Mouse (Mus musculus) heart, embryonic 12.5 days (tissue): ENCODE measurements at regions not wholly inside any gene's neighbourhood (a gene's known extent, or its start where the extent isn't known, plus 50 kb on each side); places are given as distances from the start of the nearest gene placed in this dataset.

Experiments
- ATAC-seq: fragments of 200-750 bp; cut with Nextera tagmentation; 2 replicates; pipeline ENCODE4 v1.8.0; 2017; ENCODE audit warnings: moderate TSS enrichment, moderate library complexity; ENCODE audit not compliant: insufficient number of reproducible peaks, low FRiP score
- H3K27ac ChIP-seq: fragments of 300-500 bp; sonication (generic); 2 replicates; pipeline ENCODE4 v1.5.1; 2016; ENCODE audit warnings: mild to moderate bottlenecking, moderate library complexity; ENCODE audit not compliant: poor library complexity, severe bottlenecking
- H3K27me3 ChIP-seq: fragments of 300-500 bp; sonication (generic); replicated peaks from 2 replicates; pipeline ENCODE4 v1.6.1; 2016; ENCODE audit warnings: mild to moderate bottlenecking, moderate library complexity
- H3K36me3 ChIP-seq: fragments of 300-500 bp; sonication (generic); 2 replicates; pipeline ENCODE4 v1.6.1; 2016; ENCODE audit warnings: mild to moderate bottlenecking, moderate library complexity
- H3K4me1 ChIP-seq: fragments of 300-500 bp; sonication (generic); replicated peaks from 2 replicates; pipeline ENCODE4 v1.6.1; 2016; ENCODE audit warnings: mild to moderate bottlenecking
- H3K4me2 ChIP-seq: fragments of 300-500 bp; sonication (generic); 2 replicates; pipeline ENCODE4 v1.6.1; 2016; ENCODE audit warnings: mild to moderate bottlenecking, moderate library complexity
- H3K4me3 ChIP-seq: fragments of 300-500 bp; sonication (generic); 2 replicates; pipeline ENCODE4 v1.5.1; 2016; ENCODE audit warnings: mild to moderate bottlenecking
- H3K9ac ChIP-seq: fragments of 300-500 bp; sonication (generic); 2 replicates; pipeline ENCODE4 v1.6.1; 2016; ENCODE audit warnings: mild to moderate bottlenecking, moderate library complexity
- H3K9me3 ChIP-seq: fragments of 300-500 bp; sonication (generic); replicated peaks from 2 replicates; pipeline ENCODE4 v1.6.1; 2016; ENCODE audit warnings: mild to moderate bottlenecking, moderate library complexity
- WGBS: fragments of 180-500 bp; shearing (Covaris S2); methylation state at CpG from one replicate; pipeline ENCODE4 v1.1.7; 2016; 5-methylcytosine and 5-hydroxymethylcytosine counted together

DNA sequence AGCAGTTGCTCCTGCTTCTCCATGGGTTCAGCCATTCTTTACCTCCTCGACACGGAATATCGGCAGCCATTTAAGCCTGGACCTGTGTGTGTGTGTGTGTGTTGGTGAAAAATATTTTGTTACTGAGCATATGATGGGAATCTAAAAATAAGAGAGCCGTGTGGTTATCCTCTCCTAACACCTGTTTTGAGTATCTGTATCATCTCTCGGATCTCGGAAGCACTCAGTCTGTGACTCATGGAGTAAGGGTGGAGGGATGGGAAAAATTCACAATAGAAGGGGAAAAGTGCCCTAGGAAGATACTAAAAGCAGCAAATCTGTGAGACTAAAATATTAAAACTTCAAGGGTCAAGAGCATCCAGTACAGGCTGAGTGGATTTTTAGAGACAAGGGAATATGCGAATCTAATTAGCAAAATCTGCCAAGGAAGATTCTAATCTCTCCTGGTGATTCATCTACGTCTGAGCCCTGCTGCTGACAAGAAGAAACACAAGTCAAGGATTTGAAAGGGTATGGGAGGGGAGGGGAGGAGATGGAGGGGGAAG lies 107.1 kb upstream of the Krr1 start:
- Histone ChIP-seq H3K9ac (no peak overlapping the region), H3K4me2 (no peak overlapping the region), H3K36me3 (no peaks in the 10 kb centered on the region), H3K27me3 (no peaks in the 10 kb centered on the region), H3K9me3 (no peaks in the 10 kb centered on the region), H3K4me3 (no peak overlapping the region), H3K27ac (no peak overlapping the region), H3K4me1 (peaks cover 3% of the 10 kb centered on the region; the same call in 1 of the 2 replicates)
- 76% methylated on average over 8 of the region's 8 CpGs for WGBS
- no peak for ATAC-seq

DNA sequence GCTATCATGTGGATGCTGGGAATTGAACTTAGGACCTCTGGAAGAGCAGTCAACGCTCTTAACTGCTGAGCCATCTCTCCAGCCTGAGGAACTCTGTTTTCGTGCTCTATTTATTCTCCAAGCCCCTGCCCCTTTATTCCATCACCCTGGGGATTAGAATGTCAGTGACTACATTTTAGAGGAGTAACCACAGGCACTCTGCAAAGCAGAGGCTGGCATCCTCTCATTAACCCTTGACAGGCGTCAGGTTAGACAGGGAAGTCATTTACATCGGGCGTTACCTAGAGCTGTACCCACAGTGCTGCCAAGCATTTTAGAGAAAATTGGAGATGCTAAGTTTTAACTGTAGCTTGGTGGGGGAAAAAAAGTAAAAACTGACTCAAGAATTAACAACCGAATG lies 105.4 kb upstream of the Krr1 start:
- Histone ChIP-seq H3K9ac (no peak overlapping the region), H3K27ac (no peak overlapping the region), H3K4me3 (no peak overlapping the region), H3K9me3 (no peaks in the 10 kb centered on the region), H3K4me1 (peaks cover 3% of the 10 kb centered on the region; the same call in 1 of the 2 replicates), H3K4me2 (no peak overlapping the region), H3K36me3 (no peaks in the 10 kb centered on the region), H3K27me3 (no peaks in the 10 kb centered on the region)
- no peak for ATAC-seq
- WGBS = 50% methylated on average over 6 of the region's 6 CpGs

- H3K4me3 ChIP-seq = no peak overlapping the region
- no peaks in the 10 kb centered on the region for H3K36me3 ChIP-seq
- WGBS = 24% methylated on average over 6 of the region's 6 CpGs
- H3K27me3 ChIP-seq = no peaks in the 10 kb centered on the region
- H3K9me3 ChIP-seq = no peaks in the 10 kb centered on the region
- H3K4me1 ChIP-seq = peaks cover 3% of the 10 kb centered on the region; the same call in 1 of the 2 replicates
- H3K27ac ChIP-seq = no peak overlapping the region
- H3K9ac ChIP-seq = no peak overlapping the region
- no peak for ATAC-seq
- H3K4me2 ChIP-seq = no peak overlapping the region
These were observed 104.9 kb upstream of the Krr1 start for GRCm38 (mm10) chr10:111867538-111867937.

- no peaks in the 10 kb centered on the region for H3K27me3 ChIP-seq
- H3K36me3 ChIP-seq = no peaks in the 10 kb centered on the region
- no peak overlapping the region for H3K27ac ChIP-seq
- no peak for ATAC-seq
- H3K9ac ChIP-seq = no peak overlapping the region
- WGBS = 38% methylated on average over 3 of the region's 3 CpGs
- H3K4me1 ChIP-seq = 0 out of 2 replicates have a peak, but pooled peaks cover 2% of the 10 kb centered on the region
- H3K9me3 ChIP-seq = no peaks in the 10 kb centered on the region
- H3K4me2 ChIP-seq = no peak overlapping the region
- H3K4me3 ChIP-seq = no peak overlapping the region
These were observed 92.1 kb upstream of the Krr1 start for GRCm38 (mm10) chr10:111880354-111880753.

- H3K4me2 ChIP-seq = no peak overlapping the region
These were observed 90.9 kb upstream of the Krr1 start for GRCm38 (mm10) chr10:111881339-111882211.

GRCm38 (mm10) chr10:111882521-111882920 lies 89.9 kb upstream of the Krr1 start:
- H3K9ac ChIP-seq = no peak overlapping the region
- no peak for ATAC-seq
- H3K27ac ChIP-seq = no peak overlapping the region

More at GRCm38 (mm10) chr10:111881339-111882211, 90.9 kb upstream of the Krr1 start:
- Histone ChIP-seq H3K4me3 (no peak overlapping the region), H3K9ac (no peak overlapping the region), H3K4me1 (0 out of 2 replicates have a peak, but pooled peaks cover 2% of the 10 kb centered on the region), H3K9me3 (no peaks in the 10 kb centered on the region), H3K36me3 (no peaks in the 10 kb centered on the region), H3K27ac (no peak overlapping the region), H3K27me3 (no peaks in the 10 kb centered on the region)
- ATAC-seq = no peak
- WGBS = 70% methylated on average over 24 of the region's 24 CpGs

DNA sequence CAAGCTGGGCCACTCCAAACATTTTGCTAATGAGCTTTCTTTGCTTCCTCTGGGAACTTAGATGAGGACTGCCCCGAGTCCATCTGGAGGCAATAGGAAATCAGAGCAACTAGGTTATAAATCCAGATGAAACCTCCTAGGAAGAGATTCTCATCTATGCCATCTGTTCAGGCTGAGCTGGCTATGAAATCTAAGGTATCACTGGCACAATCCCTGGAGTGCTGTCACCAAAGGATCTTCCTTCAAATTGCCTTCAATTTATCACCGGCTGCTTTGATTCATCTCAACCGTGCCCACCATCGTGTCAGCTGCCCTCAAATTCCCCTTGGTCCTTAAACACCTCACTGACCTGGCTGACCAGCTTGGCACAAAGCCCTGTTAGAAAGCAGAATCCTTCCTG lies 87.8 kb upstream of the Krr1 start:
- no peak for ATAC-seq
- no peak overlapping the region for H3K9ac ChIP-seq

More at GRCm38 (mm10) chr10:111882521-111882920, 89.9 kb upstream of the Krr1 start:
- no peak overlapping the region for H3K4me3 ChIP-seq
- H3K36me3 ChIP-seq = no peaks in the 10 kb centered on the region
- H3K4me1 ChIP-seq = 0 out of 2 replicates have a peak, but pooled peaks cover 2% of the 10 kb centered on the region
- 87% methylated on average over 6 of the region's 6 CpGs for WGBS
- no peaks in the 10 kb centered on the region for H3K9me3 ChIP-seq
- no peaks in the 10 kb centered on the region for H3K27me3 ChIP-seq
- no peak overlapping the region for H3K4me2 ChIP-seq

GRCm38 (mm10) chr10:111889111-111889510 lies 83.4 kb upstream of the Krr1 start:
- Histone ChIP-seq H3K9ac (no peak overlapping the region), H3K4me2 (no peak overlapping the region), H3K27me3 (no peaks in the 10 kb centered on the region), H3K27ac (no peak overlapping the region), H3K4me1 (no peaks in the 10 kb centered on the region), H3K4me3 (no peak overlapping the region), H3K36me3 (no peaks in the 10 kb centered on the region), H3K9me3 (no peaks in the 10 kb centered on the region)
- WGBS = 86% methylated on average over 5 of the region's 5 CpGs
- ATAC-seq = no peak

More for the DNA sequence above, 87.8 kb upstream of the Krr1 start:
- H3K4me3 ChIP-seq = no peak overlapping the region
- 0 out of 2 replicates have a peak, but pooled peaks cover 2% of the 10 kb centered on the region for H3K4me1 ChIP-seq
- WGBS = 84% methylated on average over 4 of the region's 4 CpGs
- no peaks in the 10 kb centered on the region for H3K27me3 ChIP-seq
- no peak overlapping the region for H3K27ac ChIP-seq
- H3K4me2 ChIP-seq = no peak overlapping the region
- H3K36me3 ChIP-seq = no peaks in the 10 kb centered on the region
- H3K9me3 ChIP-seq = no peaks in the 10 kb centered on the region

- no peak for ATAC-seq
- Histone ChIP-seq H3K36me3 (no peaks in the 10 kb centered on the region), H3K9ac (no peak overlapping the region), H3K9me3 (no peaks in the 10 kb centered on the region), H3K4me2 (no peak overlapping the region), H3K4me3 (no peak overlapping the region), H3K4me1 (peaks cover 8% of the 10 kb centered on the region; the same call in 1 of the 2 replicates), H3K27me3 (no peaks in the 10 kb centered on the region), H3K27ac (no peak overlapping the region)
- 81% methylated on average over 5 of the region's 5 CpGs for WGBS
These were observed 79.0 kb upstream of the Krr1 start for GRCm38 (mm10) chr10:111893489-111893888.

DNA sequence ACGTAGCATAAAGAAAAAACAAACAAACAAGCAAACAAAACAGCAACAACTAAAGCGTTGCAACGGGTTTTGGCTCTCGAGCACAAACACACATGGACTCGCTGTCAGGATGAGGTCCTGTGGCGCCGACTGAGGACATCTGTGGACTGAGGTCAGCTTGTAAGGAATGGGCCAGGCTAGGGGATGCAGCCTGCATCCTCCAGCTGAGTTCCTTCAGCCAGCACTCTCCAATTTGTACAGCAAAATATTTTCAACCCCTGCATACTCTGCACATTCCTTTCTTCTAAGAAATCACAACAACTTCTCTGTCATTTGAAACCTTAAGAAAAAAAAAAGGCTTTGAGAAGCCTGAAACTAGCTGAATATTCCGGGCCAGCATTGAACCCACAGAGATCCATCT lies 78.5 kb upstream of the Krr1 start:
- no peaks in the 10 kb centered on the region for H3K36me3 ChIP-seq
- H3K9ac ChIP-seq = no peak overlapping the region
- ATAC-seq = no peak
- WGBS = 63% methylated on average over 8 of the region's 8 CpGs
- no peak overlapping the region for H3K4me3 ChIP-seq
- no peaks in the 10 kb centered on the region for H3K9me3 ChIP-seq
- no peaks in the 10 kb centered on the region for H3K27me3 ChIP-seq
- H3K27ac ChIP-seq = no peak overlapping the region
- peaks cover 8% of the 10 kb centered on the region; the same call in 1 of the 2 replicates for H3K4me1 ChIP-seq
- no peak overlapping the region for H3K4me2 ChIP-seq

DNA sequence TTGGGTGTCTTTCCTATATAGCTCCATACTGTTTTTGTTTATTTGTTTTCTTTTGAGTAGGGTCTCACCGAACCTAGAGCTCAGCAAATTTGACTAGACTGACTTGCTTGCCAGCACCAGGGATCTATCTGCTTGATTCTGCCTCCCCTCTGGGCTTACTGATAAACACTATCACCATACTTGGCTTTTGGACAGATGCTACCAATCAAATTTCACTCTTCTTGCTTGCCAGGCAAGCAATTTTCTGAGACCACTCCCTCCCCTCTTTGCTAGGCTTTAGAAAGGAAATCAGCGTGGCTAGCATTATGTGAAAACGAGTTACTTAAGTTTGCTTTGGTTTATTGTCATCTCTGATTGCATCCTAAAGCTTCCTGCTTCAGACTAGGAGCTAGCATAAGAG lies 75.1 kb upstream of the Krr1 start:
- no peak overlapping the region for H3K27ac ChIP-seq
- no peak for ATAC-seq
- no peaks in the 10 kb centered on the region for H3K9me3 ChIP-seq
- no peak overlapping the region for H3K9ac ChIP-seq
- peaks cover 24% of the 10 kb centered on the region for H3K4me1 ChIP-seq
- WGBS = 42% methylated on average over 3 of the region's 3 CpGs
- H3K4me2 ChIP-seq = no peak overlapping the region
- no peak overlapping the region for H3K4me3 ChIP-seq
- H3K36me3 ChIP-seq = no peaks in the 10 kb centered on the region
- no peaks in the 10 kb centered on the region for H3K27me3 ChIP-seq
